Mouse (Mus musculus) Muller cell, postnatal 12 days (primary cell): ENCODE measurements at regions not wholly inside any gene's neighbourhood (a gene's known extent, or its start where the extent isn't known, plus 50 kb on each side); places are given as distances from the start of the nearest gene placed in this dataset.
"Not testable (repeated sequence)": the region's sequence is repeated elsewhere in the genome, so short reads cannot be mapped to it uniquely, and the experiment has no call there.

Experiments
- DNase-seq: peaks from one replicate; pipeline ENCODE4 v3.0.0-alpha.2; 2015; ENCODE audit errors: inconsistent ontology term

DNA sequence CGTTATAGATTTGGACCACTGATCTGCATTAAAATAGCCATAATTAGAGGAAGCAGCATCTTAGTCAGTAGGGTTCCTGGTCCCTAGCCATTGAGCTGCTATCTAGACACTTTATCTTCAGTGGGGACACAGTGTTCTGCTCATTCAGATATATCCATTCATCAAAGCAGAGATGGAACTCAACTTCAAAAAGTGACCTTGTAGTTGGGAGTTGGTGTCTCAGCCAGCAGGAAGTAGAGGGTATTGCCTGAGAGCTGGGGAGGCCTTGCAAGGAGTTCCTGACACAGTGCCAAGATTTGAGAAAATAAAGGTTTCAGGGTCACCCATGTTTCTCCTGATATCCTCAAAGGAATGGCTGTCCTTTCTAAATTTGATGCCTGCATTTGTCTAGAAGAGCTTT, 304.7 kb upstream of the Shh start:
- DNase-seq = no peak

DNA sequence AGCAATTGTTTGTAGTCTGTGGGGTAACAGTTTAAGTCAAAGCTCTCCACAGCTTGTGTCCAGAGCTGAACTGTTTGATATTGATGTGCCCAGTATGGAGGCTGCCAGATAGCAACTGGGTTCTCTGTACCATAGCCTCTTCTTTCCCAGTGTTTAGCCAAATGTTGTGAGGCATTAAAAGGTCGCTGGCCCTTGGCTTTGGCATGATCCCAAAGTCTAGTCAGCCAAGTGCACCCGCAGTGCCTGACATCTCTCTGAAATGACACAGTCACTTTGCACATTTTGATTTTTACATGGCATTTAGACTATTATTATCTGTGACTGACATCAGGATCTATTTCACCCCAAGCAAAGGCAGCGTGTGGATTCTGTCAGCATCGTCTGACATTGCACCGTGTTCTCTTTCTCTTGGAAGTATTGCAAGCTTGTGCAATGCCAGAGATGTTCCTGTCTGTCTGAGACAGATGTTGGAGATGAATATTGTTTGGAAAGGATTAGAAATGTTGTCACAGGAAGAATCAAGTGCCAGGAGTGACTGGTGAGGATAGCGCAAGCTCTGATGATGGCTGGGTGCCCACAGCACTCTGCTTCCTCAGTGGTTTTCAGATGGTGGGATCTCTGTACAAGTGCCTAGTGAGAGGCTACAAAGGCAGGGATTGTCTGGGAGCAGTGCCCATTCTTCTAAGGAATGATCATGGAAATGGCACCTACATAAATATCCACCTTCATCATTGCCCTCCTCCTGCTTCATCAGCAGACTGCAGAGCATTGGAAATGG, 289.3 kb upstream of the Shh start:
- DNase-seq = no peak

GRCm38 (mm10) chr5:28751821-28752220, 284.8 kb upstream of the Shh start:
- not testable (repeated sequence) for DNase-seq

GRCm38 (mm10) chr5:28734768-28735167, 267.7 kb upstream of the Shh start:
- peak; percentile 66 for DNase-seq

GRCm38 (mm10) chr5:28722067-28722466, 255.0 kb upstream of the Shh start:
- DNase-seq = no peak

GRCm38 (mm10) chr5:28714978-28715377, 247.9 kb upstream of the Shh start:
- no peak for DNase-seq

DNA sequence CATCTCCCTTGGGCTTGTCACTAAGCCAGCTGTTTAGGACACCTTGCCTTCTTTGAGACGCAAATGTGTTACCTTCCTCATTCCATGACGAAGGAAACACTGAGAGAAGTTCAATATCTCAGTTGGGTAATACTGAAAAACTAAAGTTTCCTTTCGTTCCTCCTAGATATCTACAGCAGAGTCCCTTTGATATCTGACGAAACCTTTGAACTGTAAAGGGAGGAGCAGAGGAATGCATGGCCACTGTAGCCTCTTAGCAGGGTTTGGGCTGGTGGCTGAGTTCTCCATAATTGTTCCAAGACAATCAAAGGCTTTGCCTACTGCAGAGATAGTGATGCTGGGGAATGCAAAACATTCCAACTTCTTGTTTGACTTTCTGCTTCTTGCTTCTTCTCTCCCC, 243.5 kb upstream of the Shh start:
- no peak for DNase-seq

DNA sequence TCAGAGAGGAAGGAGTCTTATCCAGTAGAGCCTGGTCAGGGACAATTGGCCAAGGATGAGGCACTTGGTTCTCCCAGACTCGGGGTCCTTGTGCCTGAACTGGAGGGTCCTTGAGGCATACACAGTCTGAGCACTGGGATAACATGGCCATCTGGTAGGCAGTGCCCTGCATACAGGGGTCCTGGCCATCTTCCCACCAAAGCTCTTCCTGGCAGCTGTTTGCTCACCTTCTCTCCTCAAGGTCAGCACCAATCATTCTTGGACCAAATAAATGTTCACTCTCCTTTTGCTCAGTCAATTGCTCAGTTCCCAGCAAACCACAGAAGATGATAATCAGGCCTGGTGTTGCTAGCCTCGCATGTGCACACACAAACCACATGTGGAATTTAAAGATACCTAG, 242.6 kb upstream of the Shh start:
- DNase-seq = no peak

DNA sequence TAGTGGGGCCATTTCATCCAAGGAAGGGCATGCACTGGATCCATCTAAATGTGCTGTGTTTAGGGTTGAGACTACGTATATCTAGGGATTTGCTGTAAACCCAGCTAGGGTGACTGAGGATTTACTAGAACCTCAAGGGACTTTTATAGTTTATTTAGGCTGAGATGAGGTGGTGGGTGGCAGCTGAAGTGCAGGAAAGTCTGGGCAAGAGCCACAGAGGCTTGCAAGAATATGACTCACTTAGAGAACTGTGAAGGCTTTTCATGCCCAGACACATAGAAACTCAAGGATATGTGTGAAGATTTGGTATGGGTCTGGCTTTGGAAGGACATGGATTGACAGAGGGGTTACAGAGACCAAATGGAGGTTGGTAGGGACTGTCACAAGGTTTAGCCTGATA, 237.3 kb upstream of the Shh start:
- DNase-seq = no peak

DNA sequence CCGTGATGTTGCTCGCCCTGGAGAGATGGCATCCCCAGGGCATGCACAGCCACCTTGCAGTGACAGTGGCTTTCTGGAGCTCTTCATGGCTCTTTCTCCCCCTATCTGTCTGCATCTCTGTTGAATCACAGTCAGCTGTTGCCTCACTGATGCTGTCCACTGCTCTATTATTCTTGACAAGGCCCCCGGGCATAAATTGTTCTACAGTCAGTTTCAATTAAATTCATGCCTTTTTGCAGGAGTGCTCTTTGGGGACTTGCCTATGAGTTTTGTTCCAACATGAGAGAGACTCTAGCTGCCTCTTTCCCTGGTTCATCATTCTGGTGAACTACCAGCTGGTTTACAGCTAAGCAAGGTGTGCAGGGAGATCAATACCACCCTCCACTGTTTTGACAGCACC, 229.9 kb upstream of the Shh start:
- DNase-seq = peak; percentile 83

GRCm38 (mm10) chr5:28690110-28690509, 223.1 kb upstream of the Shh start:
- no peak for DNase-seq

- peak; percentile 23 for DNase-seq
Observed at GRCm38 (mm10) chr5:28689651-28690050, 222.6 kb upstream of the Shh start.

DNA sequence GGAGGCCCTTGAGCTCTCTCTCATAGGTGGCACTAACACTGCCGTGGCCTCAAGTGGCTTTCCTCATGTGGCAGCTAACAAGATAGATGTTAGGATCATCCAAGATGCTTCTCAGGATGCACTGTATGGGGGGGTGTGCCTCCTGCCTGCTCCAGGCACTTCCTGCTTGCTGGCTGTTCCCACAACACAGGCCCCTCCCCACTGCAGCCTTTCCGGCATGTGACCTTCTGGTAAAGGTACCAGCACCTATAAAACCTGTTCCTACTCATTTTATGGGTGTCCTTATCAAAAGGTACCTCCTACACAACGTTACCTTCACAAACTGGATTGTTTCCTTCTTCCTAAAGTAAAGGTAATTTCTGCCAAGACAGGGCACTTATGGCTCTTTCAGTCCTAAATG, 222.1 kb upstream of the Shh start:
- DNase-seq = no peak

DNA sequence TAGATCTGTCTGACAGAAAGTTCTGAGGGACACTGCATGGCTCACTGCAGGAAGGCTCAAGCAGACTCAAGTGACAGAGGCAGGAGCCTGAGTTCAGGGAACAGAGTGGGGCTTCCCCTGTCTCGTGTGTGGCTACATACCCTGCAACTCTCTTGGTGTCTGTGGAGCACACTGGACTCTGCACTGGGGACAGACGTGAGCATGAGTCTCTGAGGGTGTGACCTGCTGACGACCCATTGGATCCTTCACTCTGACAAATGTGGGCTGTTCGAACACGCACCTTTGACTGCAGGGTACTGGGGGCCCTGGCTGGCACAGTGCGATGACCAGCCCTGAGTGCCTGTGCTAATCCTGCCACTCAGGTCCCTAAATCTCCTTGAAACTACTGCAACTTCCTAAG, 215.8 kb upstream of the Shh start:
- no peak for DNase-seq

DNA sequence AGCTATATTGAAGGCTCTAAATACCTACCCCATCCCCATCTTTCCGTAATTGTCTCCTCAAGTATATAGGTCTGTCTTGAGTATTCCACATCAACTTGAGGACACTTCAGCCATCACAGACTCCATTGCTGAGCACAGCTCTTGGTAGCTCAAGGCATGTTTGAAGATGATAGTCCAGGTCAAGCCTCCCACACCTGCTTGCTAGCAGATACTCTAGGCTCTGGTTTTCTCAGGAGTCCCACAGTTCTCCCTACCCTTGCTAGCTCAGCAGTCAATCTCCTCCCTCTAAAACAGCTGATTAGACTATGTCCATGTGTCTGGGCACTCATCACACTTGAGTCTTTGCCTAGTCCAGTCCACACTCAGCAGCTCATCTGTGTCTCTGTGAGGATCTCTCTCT, 213.3 kb upstream of the Shh start:
- DNase-seq = no peak

DNA sequence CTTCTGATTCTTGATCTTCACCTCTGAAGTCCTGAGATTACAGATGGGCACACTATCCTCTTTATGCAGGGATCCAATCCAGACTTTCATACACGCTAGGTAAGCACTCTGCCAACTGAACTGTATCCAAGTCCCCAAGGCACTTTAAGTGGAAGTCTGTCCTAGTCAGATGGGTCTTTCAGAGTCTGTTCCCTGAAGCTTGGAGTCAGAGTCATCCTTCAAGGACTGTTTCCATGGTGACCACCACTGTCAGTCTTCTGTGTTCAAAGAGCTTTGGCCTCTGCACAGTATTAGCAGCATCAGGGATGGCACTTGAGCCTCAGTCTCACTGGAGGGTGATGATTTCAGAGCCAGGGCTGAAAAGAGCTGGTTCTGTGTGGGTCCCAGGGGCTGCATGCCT, 212.7 kb upstream of the Shh start:
- no peak for DNase-seq

DNA sequence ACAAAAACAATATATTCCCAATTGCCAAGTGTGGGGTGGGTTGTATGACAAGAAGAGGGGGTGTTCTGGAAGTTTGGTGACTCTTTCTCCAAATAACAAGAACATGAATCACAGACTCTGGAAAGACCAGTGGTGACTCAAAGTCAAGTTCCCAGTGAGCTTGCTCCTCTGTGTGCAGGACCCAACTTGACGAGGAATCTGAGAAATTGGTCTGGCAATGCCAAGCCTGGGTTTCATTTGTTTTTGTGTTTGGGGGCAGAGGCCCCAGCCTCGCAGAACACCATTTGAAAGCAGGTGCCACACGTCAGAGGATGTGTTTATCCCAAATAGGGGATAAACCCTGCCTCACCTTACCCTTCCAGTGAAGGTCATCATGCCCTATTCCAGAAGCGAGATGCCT, 163.1 kb upstream of the Shh start:
- no peak for DNase-seq

DNA sequence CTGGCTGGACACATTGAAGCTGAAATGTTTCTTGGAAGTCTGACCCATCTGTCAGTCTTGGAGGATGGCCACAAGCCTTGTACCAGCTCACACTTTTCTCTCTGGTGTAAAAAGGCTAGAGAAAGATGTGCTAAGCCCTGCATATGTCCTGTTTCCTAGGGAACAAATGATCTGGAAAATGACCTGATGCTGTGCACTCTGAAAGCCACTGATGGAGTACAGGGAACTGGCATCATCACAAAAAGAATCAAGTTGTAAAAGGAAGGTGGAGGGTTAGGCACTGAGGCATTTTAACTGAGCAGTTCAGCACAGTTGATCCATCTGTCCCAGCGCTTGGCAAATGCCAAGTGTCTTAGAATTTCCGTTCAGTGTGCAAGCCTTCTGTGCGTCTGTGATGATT, 144.8 kb upstream of the Shh start:
- no peak for DNase-seq

DNA sequence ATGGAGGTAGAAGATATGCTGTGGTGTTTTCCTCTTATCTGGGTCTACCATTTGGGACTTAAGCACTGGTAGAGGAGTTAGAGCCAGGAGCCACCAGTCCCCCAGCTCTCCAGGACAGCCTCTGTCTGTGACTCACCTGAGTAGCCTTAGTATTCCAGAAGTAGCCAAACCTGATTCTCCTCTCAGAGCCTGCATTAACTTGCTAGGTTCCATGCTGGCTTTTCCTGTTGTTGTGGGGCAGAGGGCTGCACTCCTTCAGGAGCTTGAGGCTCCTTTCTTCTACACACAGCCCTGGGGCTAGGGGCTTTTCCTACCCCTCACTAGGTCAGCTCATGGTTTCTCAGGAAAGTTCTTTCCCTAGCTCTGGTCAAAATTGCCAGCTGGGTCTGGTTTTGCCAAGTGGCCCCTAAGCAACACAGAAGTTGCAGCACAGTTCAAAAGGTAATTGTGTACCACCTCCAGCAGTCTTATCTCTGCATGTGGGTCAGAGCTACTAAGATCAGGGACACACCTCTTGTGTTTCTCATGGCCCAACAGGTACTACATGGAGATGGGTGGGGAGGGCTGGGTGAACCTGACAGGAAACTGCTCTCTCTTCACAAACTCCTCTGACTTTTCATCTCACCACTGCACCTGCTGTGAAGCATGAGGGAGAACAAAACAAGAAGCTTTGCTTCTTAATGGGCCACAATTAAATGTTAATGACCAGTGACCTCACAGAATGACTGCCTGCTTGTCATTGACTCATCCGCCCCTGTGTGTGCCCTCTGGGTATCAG, 129.7 kb upstream of the Shh start:
- DNase-seq = no peak

DNA sequence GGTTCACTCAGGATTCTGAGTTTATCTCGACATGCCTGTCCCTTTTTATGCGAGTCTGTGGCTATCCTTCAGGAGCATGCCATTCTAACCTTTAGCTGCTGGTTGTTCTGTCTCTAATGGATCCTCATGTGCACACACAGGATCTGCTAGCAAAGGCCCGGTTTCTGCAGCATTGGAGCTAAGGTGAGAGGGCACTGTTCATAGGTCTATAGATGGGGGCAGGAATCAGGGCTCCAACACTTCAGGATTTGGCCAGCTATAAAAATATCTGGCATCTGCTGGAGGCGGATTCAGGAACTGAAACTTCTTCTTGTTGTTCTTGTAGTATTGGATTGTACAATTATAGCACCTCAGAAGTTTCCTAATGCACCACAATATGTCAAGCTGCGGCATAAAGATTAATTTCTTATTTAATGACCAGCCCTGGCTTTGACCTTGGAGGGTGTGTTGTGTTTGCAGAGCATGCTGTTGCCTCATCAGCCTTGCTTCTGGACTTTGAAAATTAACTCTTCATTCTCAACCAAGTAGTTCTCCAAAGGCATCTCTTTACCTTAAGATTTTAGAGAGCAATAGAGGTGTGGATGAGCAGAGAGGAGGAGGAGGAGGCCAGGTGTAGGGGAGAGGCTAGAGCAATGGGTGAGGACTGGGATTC, 104.4 kb upstream of the Shh start:
- DNase-seq = no peak

GRCm38 (mm10) chr5:28568417-28568816, 101.4 kb upstream of the Shh start:
- no peak for DNase-seq

DNA sequence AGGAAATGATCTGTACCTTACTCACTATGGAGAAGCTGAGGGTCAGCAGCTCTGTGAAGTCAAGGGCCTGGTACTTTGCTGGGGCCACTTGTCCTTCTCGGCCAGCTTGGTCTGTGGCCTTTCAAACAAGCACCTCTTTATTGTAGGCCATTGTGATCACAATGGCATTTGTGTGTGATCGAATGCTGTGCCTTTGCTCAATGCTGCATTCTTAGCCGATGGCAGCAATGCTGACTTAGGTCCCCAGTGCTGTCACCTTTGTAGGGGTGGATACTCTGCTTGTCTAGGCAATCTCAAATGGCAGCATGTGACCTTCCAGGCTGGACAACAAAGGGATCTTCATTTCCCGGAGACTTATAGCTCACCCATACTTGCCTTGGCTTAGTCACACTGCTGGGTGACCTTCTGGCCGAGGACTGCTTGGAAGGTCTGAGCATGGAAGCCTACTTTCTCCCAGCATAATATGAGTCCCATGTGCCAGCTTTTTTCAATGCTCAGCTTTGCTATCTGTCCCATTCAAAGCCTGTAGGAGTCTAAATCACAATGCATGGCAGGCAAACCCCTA, 100.4 kb upstream of the Shh start:
- no peak for DNase-seq

- DNase-seq = no peak
Observed at GRCm38 (mm10) chr5:28563401-28563800, 96.3 kb upstream of the Shh start.
